Mouse (Mus musculus) right cerebral cortex, adult 2 months (tissue): ENCODE data around the gene Mfsd2b.
"Not testable (repeated sequence)": the region's sequence is repeated elsewhere in the genome, so short reads cannot be mapped to it uniquely, and the experiment has no call there.

ENCODE experiments used
- DNase-seq, 2 experiments: peaks; one replicate each; pipeline ENCODE4 v3.0.0; 2021 to 2022; ENCODE audit warnings: low spot score in 2 of 2

Gene Mfsd2b

DNA sequence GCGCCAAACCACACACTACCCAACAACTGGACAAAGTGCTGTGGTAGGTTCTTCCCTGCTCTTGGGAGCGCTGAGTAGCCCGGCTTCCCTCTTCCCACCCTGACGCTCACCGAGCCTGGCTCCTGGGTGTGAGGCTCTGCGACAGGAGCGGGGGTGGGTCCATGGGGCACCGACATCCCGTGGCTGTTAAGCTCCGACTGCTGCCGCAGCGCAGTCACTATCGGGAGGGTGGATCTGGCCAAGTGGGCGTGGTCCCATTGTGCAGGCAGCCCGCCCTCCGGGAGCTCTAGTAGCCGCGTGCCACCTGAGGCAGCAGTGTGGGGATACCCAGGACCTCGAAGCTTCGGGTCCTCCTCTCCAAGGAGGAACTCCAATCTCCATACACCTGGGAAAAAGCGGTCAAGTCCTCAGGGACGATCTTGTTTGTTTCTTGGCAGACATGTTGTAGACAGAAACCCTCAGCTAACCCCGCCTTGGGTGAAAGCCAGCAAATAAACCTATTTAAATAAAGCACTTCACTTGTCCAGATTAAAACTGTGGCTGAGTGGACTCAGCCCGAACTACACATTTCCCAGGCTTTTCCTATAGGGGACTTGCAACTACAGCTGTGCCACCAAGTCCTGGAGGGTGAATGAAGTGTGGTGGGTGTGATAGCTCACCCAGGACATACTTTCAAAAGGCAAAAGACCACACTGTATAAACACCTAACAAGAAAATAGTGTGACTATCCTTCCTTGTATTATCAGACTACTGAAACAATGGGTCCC, at the start of gene Mfsd2b:
Gene Mfsd2b, minus strand, starts transcription at position 199 of the 767 bp plus-strand sequence.
- DNase-seq, result peak; percentile 33 to 42

DNA sequence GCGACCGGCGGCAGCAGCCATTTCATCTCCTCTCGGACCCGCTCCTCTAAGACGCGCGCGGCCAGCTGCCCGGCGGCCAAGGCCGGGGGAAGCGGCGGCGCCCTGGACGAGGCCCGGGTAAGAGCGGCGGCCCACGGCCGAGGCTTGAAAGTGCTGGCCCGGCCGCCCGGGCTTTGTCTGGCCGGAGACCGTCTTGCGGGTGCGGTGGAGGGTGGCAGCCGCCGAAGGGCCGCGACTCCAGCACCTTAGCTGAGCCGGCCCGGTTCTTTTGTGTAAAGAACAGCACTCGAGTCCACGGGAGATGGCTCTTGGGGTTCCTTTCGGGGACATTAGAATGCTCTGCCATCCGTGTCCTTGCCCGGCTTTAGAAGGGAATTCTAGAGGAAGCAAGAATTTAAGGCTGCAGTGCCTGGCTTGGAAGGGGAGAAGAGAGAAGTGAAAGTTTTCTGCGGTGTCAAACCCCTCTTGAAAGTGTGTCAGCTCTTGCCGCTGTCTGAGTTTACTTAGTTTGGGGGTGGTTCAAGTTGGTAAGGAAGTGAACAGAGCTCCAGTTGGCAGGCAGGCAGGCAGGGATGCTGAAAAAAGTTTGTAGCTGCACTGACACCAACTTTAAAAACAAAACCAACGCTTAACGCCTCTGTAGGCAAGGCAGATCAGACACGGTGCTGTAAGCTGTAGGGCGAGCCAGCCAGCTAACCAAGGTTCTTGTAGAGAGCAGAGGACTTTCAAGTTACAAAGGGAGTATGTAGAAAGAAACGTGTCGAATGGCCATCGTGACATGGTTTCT, 43.8 kb upstream of the Mfsd2b start:
- DNase-seq, result peak; percentile 44 to 55

DNA sequence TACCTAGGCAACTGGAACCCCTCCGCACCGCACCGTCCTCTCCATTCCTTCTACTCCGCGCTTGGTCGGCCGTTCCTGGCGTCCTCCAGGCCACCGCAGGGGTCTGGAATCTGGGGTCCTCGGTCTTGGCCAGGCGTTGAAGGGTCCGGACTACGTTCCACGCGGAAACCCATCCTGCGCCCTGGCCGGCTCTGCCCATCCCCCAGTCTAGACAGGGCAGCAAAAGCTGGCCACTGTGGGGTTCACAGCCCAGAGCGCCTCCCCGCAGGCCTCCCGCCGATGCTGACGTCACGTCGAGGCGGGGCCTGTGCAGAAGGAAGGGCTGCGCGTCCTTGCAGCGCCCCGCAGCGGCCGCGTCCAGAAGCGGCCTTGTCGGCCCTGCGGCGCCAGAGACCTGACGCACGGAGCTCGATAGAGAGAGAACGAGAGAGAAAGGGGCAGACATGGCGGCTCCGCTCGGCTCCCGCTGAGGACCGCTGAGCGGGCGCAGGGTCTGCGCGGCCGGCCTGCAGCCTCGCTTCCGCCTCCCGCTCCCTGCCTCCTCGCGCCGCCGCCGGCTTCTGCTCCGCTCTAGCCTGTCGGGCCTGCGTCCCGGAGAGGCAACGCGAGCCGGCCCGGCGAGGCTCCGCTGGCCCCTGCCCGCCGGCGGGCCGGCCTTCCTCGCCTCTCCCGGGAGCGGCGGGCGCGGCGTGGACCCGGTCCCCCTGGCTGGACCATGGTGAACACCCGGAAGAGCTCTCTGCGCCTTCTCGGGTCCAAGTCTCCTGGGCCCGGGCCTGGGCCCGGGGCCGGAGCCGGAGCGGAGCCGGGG, 43.0 kb upstream of the Mfsd2b start, which contains the start of gene Atad2b:
Gene Atad2b, plus strand, starts transcription at position 360 of the 811 bp plus-strand sequence.
- peak; percentile 96 to 97 for DNase-seq

GRCm38 (mm10) chr12:4914944-4915343, 40.8 kb upstream of the Mfsd2b start:
- no peak for DNase-seq

- DNase-seq, result no peak
These were observed 40.3 kb upstream of the Mfsd2b start for GRCm38 (mm10) chr12:4914441-4914840.

GRCm38 (mm10) chr12:4911716-4912115, 37.6 kb upstream of the Mfsd2b start:
- DNase-seq, result no peak

DNA sequence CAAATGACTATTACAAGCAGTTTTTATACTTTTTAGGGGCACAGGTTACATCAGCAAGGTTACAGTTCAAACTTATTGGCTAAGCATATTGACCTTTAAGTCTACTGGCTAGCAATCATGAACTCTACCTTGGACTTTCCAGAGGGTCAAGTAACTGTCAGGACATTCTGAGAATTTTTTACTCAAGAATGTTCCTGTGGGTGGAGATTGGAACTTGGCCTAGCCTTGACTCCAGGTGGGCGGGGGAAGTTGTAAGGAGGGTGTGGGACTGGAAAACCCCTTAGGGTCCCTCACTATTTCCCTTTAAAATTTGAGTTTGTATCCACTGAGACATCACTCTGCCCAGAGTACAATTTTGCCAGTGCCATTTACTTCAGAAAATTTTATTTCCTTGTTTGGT, 36.3 kb upstream of the Mfsd2b start:
- DNase-seq, result not testable (repeated sequence)

GRCm38 (mm10) chr12:4908391-4908790, 34.2 kb upstream of the Mfsd2b start:
- no peak for DNase-seq

- peak; percentile 93 to 97 for DNase-seq
These were observed 33.1 kb upstream of the Mfsd2b start, which contains the start of gene Ubxn2a for GRCm38 (mm10) chr12:4906951-4907906. Ubxn2a (minus strand) TSS chr12:4907705.

DNA sequence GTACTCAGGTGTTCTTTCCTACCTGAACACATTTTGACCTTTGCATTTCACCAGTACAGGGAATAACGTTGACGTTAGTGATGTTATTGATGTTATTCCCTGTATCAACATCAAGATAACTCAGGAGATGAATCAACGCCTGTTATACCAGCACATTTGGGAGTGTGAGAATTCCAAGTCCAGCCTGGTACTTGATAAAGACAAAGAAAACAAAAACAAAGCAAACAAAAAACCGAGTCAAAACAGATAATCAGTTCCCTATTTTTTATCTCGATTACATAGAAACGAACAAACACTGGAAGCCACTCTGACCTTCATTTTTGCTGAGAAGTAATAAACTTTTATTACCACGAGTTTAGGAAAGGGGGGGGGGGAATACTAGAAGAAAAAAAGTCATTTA, 32.3 kb upstream of the Mfsd2b start:
- no peak for DNase-seq

- DNase-seq, result no peak
These were observed 31.8 kb upstream of the Mfsd2b start for GRCm38 (mm10) chr12:4905946-4906345.

DNA sequence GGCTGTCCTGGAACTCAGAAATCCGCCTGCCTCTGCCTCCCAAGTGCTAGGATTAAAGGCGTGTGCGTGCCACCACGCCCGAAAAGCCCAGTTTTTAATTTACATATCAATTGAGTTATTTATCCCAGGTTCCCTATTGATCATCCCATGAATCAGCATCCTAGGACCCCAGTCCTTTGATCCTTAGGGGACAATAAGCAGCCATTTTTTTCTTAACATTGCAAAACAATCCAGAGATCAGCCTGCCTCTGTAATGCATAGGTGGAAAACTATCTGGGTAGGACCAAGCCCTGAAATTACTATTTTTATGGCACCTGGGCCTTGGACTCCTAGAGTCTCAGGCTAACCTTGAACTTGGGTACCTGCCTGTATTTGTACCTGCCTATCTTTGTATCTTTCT, 23.9 kb upstream of the Mfsd2b start:
- no peak for DNase-seq

GRCm38 (mm10) chr12:4889891-4890290, 15.7 kb upstream of the Mfsd2b start:
- no peak for DNase-seq

DNA sequence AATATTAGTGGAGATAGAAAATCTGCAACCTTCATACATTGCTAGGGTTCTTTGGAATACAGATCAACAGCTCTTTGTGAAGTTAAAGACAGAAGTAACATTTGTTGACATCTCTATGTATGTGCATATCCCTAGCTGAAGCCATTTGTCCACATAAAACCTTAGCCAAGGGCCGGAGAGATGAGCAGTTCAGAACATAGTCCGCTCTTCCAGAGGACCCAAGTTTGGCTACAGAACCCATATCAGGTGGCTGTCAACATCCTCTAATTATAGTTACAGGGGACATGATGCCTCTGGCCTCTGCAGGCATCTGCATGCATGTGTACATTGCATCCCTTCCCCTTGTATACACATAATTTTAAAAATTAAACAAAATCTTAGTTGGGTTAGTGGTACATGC, 15.1 kb upstream of the Mfsd2b start:
- DNase-seq, result no peak

DNA sequence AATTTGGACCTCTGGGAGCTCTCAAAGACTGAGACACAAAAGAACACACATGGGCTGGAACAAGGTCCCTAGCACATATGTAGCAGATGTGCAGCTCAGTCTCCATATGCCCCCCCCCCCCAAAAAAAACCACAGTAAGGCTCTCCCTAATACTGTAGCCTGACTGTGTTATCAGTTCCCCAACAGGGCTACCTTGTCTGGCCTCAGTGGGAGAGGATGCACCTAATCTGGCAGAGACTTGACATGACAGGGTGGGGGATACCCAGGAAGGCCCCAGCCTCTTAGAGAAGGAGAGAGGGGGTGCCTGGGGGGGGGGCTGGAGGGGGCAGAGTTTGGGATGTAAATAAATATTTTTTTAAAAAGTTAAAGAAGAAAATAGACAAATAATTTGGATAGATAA, 14.6 kb upstream of the Mfsd2b start:
- no peak for DNase-seq

DNA sequence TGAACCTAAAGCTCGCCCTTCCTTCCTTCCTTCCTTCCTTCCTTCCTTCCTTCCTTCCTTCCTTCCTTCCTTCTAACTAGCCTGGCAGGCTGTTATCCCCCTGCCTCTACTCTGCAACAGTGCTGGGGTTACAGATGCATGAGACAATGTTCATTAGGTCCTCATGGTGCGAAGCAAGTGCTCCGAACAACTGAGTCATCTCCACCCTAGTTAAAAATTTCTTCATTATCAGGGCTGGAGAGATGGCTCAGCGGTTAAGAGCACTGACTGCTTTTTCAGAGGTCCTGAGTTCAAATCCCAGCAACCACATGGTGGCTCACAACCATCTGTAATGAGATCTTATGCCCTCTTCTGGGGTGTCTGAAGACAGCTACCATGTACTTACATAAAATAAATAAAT, 12.4 kb upstream of the Mfsd2b start:
- DNase-seq, result not testable (repeated sequence)

DNA sequence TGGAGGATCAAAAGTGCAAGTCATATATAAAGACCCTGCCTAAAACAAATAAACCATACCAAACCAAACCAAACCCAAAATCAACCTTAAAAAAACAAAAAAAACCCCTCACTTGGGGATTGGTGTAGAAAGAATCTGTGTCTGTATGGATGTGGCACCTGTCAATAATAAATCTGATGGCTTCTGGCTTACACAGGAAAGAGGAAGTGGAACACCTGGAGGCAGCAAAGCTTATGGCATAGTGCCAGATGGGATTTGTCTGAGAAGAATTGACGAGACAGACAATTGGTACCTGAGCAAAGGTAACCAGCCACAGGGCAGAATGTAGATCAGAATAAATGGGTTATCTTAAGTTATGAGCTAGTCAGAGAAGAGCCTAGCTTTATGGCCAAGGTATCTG, 10.9 kb upstream of the Mfsd2b start:
- DNase-seq, result no peak

GRCm38 (mm10) chr12:4882086-4882485, 7.9 kb upstream of the Mfsd2b start:
- no peak for DNase-seq

- peak in 1 of 2 experiments; percentile 17 for DNase-seq
These were observed 4.9 kb upstream of the Mfsd2b start for GRCm38 (mm10) chr12:4879048-4879447.

DNA sequence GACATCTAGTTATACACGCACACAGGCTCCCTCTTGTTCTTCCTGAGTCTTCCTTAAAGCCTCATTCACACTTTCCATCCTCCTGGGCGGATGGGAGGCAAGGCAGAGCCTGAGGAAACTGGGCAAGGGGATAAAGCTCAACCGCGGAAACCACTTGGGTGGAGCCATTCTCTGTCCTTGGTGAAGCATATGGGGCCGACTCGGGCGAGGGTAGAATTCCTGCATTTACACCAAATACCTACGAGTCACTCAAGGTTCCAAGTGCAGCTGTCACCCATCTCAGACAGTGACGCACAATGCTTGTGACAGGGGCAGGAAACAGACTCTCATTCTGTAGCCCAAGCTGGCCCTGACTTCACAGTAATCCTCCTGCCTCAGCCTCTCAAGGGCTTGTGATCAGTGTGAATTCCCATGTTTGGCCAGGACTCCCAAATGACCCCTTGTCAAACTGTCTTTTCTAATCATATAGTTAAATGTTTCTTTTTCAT, 4.2 kb upstream of the Mfsd2b start:
- no peak for DNase-seq

DNA sequence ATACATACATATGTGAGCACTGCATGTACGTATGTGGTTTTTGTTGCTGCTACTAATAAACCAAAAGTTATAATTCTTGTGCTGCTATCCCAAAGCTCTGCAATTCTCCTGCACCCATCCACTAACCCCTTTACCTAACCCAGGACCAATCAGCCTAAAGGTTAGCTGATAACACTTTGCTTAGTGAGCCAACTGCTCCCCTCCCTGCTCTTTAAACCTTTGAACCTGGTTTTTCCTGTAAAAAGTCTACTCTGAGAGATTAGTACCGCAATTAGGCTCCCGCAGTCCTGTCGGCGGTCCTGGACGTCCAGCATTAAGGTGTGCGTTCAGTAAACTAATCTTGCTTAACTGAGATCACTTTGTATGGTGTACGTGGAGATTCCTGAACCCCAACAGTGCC, 1.5 kb upstream of the Mfsd2b start:
- no peak for DNase-seq
